Mouse (Mus musculus) left cerebral cortex, postnatal 10 days (tissue): ENCODE results near the gene Akap13. TPM values are rescaled to one million over a fixed set of nuclear protein-coding genes. Genes with fewer than 3 reads are reported as not detected.

Experiments
- DNase-seq, 2 experiments: peaks; one replicate each; pipeline ENCODE4 v3.0.0; 2021 to 2022; ENCODE audit warnings: low spot score in 2 of 2, mixed read lengths in 1 of 2; ENCODE audit errors: extremely low spot score in 1 of 2
- intact Hi-C: fragments of 180-260 bp; cut with DNase I; formaldehyde crosslinking; loops from one replicate; pipeline ENCODE4 v1.15.1; 2025
- total RNA-seq, 2 experiments: library from RNA; stranded (reverse); gene quantifications; 2 replicates each; pipeline ENCODE4 v1.2.3; 2021

Gene Akap13
- total RNA-seq, 2 experiments from 2014 or later, result 23.3 to 25.8 TPM

DNA sequence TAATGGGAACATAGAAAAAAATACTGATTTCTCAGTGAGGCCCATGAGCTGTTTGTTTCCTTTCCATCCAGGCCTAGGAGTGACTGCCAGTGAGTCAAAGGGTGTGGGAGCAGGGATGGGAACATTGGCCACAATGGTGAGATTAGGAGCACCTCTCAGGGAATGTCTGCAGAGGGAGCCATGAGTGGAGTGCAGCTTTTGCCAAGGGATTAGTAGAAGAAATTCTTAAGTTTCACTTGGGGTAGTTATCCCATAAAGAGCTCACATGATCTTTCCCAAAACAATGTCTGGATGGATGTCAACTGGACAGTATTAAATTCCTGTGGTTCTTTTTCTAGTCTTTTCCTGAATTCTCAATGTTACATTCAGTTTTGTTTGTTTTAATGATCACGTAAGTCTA is 227.6 kb downstream of the Akap13 start:
- intact Hi-C loops, result no loop called here

DNA sequence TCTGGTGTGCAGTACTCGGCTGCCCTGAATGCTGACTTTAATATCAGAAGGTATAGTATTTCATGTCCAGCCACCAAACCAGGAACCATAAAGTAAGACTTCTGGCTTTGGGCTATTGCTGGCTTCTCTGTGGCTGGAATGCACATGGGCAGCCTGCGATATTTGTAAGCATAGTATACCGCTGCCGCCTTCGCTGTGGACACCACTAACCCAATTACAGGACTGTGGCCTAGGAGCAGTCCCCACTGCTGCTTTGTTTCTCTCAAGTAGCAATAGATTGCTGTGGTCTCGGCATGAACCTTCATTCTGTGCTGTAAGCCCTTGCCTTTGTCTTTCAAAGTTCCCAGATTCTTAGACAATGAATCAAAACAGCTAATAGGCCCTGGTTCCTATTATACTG is 228.1 kb downstream of the Akap13 start:
- DNase-seq, result no peak

More for the DNA sequence above, 227.6 kb downstream of the Akap13 start:
- no peak for DNase-seq

DNA sequence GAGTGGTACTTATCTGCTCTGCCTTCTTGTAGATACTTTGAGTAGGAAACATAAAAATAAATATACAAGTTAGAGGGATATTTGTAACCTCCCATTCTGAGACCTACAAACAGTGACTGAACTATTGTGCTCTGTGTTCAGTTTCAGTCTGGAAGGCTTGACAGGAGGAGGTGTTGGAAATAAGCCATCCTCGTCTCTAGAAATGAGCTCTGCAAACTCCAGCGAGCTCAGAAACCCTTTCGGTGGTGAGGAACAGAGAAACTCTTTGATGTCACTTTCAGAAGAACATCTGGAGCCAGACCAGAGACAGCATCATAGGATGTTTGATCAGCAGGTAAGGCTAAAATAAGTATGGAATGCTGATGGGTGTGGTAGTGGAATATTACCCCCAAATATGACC is 229.6 kb downstream of the Akap13 start:
- no peak for DNase-seq
- intact Hi-C loops, result no loop called here

More for the DNA sequence above, 228.1 kb downstream of the Akap13 start:
- intact Hi-C loops, result no loop called here

DNA sequence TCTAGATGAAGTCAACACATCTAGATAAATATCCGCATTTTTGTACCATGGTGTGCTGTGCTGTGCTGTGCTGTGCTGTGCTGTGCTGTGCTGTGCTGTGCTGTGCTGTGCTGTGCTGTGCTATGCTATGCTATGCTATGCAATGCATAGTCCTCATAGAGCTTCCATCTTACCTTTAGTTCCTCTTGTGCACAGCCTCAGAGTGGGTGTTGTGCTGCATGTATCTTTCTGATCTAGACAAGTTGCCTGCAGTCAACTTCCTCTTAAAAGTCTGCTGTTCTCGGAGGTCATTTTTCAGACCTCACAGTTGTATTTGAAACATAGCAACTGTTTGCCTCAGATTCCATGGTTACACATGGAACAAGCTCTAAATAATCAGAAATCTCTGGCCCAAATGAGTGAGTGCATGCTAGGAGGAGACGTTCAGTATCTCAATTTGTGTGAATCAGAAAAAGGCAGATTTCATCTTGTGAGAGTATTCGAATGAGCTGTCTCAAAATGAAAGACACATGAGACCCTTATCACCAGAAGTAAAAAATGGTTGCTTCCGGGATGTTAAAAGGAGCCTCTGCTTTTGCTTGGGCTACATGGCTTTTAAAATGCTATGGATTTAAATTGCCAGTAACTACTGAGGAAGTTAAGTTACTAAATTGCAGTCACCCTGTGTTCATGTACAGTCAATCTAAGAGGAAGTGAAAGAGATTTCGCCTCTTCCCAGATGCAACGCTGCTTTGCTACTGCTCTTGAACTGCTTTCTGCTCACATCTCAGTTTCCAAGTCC is 230.9 kb downstream of the Akap13 start:
- intact Hi-C loops, result no loop called here
- DNase-seq, result peak in 1 of 2 experiments; percentile 4

DNA sequence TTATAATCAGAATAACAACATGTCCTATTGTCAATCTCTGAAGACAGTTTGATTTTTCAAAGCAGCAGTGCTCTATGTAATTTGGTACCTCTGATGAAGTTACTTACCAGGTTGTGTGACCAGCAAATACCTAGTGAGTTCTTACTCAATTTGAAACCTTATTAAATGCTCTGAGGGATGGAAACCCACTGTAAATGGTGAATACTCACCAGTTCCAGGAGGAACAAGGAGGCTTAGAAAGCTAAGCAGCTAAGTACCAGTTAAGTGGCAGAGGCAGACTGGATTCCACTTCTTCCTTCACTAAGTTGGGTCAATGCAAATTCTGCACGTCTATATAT is 231.5 kb downstream of the Akap13 start:
- intact Hi-C loops, result no loop called here
- DNase-seq, result no peak

DNA sequence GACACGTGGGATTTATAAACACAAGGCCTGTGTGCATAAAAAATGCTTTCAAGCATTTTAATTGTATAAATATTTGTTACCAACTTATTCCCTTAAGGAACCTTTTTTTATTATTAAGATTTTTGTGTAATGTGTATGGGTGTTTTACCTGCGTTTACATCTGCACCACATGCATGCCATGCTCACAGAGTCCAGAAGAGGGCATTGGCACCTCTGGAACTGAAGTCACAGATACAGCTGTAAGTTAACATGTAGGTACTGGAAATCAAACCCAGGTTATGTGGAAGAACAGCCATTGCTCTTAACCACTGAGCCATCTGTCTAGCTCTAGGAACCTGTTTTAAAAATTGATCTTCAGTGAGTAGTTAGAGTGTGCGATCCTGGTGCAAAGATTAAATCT is 232.8 kb downstream of the Akap13 start:
- intact Hi-C loops, result no loop called here
- no peak for DNase-seq

DNA sequence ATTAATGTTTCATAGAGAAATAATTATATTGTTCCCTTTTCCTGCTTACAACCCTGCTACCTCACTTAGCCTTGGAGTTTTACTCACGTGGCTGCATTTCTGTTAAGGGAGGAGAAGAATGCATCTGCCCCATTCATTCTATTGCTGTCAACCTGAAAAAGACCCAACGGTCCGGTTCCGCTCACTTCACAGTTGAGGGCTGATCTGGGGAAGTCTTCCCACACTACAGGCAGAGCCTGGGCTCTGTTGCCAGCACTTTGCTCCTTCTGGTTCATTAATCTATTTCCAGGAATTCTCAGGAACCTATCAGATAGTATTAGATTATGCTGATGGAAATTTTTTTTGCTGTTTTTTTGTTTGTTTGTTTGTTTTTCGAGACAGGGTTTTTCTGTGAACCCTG is 239.4 kb downstream of the Akap13 start:
- DNase-seq, result no peak

DNA sequence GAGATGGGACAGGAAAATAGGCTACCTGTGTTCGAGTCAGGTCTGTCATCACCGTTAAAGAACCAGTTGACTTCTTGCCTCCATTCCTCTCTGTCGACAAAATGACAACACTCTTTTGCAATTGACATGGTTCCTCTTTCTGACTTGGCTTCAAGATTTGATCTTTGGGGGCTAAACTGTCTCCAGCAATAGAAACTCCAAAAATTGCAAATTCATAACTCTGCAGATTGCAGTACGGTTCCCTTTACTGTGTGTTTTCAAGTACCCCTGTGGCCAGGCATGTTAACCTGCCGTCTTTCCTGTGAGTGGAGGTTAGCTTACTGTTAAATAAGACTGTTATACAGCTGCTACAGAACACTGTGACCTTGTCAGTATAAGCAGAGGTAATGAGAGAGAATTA is 244.5 kb downstream of the Akap13 start:
- DNase-seq, result no peak
- intact Hi-C loops, result no loop called here

More for the DNA sequence above, 239.4 kb downstream of the Akap13 start:
- intact Hi-C loops, result no loop called here

DNA sequence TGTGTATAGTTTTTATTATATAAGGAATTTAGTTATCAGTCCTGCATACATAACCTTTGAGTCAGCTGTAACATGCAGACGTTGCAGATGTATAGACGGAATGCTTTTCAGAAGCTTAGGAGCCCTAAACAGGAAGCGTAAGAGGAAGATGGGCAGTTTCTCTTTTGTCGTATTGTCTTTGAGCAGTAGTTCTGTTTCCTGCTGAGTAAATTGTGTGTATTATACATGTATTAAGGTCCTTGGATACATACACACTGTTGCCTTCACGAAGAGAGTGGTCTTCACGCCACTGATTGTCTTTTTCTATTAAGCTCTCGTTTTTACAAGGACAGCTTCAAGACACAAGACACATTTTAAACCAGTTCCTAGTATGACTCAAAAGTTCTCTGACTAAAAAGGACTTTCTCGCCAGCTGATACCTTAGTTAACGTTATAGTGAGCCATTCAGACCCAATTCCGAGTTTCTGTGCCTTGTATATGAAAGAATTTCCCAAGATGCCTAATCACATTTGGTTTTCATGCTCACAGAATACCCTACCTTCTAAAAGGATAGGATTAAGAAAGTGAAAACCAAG is 245.5 kb downstream of the Akap13 start:
- intact Hi-C loops, result no loop called here
- DNase-seq, result no peak

DNA sequence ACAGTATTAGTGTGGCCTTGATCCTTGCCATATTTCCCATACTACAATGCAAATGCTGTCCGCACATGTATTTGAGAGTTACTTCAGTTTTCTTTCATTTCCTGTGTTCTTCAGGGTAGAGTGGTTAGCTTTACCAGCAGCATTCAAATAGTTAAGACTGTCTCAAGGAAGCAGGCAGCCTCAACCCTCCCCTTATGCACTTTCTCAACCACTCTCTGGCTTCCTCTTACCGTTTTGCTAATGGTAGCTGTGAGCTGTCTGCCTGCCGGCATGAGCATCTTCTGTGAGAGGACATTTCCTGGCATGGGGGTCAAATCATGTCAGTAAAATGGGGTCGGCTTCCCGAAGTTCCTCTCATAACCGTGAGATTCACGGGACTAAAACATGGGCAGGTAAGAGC is 246.4 kb downstream of the Akap13 start:
- intact Hi-C loops, result no loop called here
- DNase-seq, result no peak

DNA sequence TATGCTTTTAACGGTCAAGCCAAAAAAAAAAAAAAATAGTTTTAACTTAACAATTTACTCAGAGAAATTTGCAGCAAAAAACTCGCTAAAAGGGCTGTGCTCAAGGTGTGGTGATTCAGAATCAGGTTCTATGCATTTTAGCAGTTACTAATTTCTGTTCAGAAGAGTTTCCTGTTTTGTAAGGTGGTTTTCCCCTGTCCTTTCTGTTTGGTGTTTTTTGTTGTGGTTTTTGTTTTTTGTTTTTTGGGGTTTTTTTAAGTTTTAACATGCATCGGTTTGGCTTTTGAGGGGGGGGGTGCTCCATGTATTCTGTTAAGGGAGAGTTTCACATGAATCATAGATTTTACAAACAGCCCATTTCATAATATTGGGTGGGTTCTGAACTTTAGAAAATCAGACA is 247.0 kb downstream of the Akap13 start:
- intact Hi-C loops, result no loop called here
- no peak for DNase-seq

DNA sequence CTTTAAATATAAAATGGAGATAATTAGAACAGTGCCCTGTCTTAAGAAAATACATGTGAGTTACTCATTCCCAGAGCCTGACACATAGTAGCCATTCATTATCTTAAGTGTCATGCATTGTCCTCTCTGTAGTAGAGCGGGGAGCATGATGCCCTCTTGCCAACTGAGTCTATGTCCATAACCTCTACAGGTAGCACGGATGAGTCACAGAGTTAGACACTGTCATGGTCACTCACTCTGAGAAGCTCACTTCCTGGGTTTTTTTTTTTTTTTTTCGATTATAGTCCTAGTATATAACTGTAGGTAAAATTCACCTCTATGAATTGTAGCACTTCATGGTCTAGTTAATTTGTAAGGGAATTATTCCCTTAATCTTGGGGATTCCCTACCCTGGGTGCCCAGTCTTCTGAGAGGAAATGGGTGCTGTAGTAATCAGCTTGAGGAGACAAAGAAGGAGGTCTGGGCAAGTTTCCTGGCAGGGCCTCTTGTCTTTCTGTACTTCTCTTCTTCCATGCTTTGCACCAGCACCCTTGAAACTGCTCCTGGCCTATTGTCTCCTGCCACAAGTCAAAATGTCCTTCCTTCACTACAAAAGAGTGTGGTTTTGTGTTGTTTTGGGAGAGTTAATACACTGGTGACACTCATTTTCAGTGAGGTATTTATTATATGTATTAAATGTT is 247.8 kb downstream of the Akap13 start:
- no peak for DNase-seq

DNA sequence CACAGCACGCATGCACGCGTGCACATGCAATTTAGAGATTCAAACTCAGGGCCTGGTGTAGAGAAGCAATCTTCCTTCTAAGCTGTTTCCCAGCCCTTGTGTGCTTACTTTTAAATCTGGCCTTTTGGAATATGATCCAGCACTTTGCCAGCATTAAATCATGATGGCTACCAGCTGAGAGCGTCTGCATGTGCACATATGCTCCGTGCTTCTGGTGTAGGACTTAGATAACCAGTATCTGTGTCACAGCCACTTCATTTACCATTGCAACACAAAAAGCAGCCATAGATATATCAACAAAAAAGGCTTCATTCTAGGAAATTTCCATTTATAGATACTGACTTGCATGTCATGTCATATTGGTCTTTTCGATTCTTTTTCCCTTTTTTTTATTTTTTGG is 249.5 kb downstream of the Akap13 start:
- intact Hi-C loops, result loop anchor here (5.0 kb wide), 1 partner anchor 63 kb away; no protein-coding TSS in a partner anchor
- DNase-seq, result no peak

More for the DNA sequence above, 247.8 kb downstream of the Akap13 start:
- intact Hi-C loops, result no loop called here

DNA sequence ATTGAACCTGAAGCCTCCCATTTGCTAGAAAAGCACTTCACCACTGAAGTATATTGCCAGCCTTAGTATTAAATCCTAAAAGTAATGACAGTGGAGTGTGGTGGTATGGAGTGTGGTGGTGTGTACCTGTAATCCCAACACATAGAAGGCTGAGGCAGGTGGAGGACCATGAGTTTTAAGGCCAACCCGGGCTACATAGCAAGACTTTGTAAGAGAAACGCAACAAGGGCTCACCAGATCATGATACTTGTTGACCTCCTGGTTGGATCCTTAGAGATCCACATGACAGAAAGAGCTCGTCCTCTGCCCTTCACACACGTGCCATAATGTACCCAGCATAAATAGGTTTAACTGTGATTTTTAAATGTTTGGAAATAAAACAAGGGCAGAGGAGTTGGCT is 254.6 kb downstream of the Akap13 start:
- no peak for DNase-seq

DNA sequence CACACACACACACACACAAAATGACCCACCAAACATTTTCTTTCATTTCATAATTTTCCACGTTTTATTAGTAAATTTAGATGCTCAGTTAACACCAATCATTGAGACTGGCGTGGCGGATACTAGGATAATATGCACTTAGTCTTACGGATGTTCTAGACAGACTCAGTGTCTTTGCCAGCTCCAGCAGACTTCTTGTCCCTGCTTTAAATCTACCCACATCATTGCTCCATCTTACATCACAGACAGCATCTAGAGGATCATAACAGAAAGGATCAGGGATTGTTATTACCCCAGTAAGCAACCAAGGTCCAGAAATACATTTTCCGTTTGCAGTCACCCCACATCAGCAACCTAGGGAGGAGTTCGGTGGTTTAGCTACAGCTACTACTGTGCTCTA is 255.6 kb downstream of the Akap13 start:
- DNase-seq, result no peak
- intact Hi-C loops, result no loop called here

More for the DNA sequence above, 254.6 kb downstream of the Akap13 start:
- intact Hi-C loops, result loop anchor here (5.0 kb wide), 1 partner anchor 68 kb away; no protein-coding TSS in a partner anchor

DNA sequence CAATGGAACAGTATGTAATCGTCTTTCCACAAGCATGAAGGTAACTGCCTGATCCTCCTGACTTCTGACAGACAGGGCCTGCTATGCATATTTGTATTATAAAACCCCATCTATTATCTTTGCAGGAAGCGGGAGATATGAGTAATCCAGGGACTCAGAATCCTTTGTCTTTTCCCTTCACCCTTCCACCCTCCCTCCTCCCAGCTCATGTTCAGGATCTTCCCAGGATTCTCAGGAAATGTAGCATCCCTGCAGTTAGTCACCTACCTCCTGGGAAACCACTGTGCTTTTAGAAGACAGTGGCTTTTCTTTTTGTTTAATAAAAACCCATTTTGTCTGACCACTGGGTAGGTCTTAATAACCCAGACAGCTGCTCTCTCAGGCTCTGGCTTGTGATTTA is 256.1 kb downstream of the Akap13 start:
- no peak for DNase-seq
- intact Hi-C loops, result no loop called here

DNA sequence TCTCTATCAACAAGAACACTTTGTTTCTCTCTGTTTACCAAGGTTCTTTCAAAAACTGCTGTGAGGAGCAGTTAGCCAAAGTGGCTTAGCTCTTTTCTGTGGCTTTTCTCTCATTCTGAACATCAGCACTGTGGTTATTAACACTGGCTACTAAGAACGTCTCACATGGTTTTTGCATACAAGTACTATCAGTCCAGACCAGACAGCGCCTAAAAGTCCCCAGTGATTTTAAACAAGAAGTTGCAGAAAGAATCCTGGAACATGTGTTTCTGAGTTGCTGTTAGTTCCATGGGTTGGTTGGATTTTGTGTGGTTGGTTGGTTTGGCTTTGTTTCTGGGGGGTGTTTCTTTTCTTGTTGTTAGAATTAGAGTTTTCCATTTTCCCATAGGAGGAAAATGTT is 257.5 kb downstream of the Akap13 start:
- intact Hi-C loops, result no loop called here
- no peak for DNase-seq

DNA sequence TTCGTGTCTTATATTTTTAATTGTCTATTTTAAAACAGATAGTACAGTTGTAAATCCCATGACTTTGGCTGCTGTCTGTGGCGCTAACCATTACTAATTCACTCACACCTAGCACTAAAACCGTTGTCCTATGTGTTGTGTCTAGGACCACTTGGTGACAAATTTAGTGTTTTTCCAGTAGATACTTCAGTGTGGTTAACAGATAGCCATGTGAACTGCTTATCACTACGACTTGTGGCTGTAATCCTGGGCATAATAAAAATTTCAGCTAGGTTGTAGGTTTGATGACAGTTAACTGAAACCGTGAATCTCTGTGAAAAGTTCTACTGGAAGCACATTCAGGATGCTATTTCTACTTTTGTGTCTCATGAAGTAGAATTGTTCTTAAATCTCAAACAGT is 258.6 kb downstream of the Akap13 start:
- no peak for DNase-seq
- intact Hi-C loops, result no loop called here

DNA sequence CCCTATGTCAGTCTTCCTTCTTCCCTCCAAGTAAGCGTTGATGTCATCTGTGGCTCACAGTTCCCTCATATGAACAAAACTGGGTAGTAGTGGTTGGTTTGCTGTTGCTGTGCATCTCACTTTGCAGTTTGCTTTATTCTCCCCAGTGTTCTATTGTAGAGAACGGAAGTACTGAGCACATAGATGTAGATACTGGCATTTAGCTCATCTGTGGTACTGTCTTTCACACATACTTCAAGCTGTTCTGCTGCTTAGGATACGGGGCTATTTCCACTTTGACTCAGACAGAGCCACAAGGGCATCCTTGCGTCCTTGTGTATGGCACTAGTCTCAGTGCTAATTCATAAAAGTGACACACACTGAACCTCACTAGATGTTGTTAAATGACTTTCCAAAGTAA is 259.7 kb downstream of the Akap13 start:
- intact Hi-C loops, result no loop called here
- no peak for DNase-seq

DNA sequence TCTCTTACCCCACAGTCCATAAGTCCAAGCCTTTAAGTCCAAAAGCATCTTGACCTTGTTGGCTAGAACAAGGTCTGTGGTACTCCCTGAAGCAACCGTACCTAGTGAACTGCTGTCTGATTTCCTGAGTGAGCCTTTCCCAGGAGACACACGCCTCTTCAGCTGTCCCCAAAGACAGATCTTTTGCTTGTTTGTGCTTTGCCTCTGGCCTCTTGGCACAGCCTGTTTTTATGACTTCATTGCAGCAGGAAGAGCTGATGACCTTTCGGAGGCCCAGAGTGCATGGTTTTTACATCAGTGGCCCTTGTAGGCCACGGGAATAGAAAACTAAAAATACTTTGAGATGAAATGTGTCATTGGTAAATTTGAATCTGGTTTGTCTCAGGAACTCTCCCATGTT is 260.6 kb downstream of the Akap13 start:
- no peak for DNase-seq
- intact Hi-C loops, result no loop called here
